Mouse (Mus musculus): ENCODE data around the gene Vip.

- TF ChIP-seq EP300 (optimal IDR thresholded peaks at IDR 0.05), result no peak
- TF ChIP-seq CTCF (IDR thresholded peaks at IDR 0.05; ENCODE audit: low read depth), result no peak
Measured at GRCm38 (mm10) chr10:5591996-5592395, 47.0 kb upstream of the Vip start.

Measured in stomach, postnatal 0 days (tissue).